Mouse (Mus musculus) forebrain, embryonic 14.5 days (tissue): ENCODE results near the gene Tmem132d. TPM values are rescaled to one million over a fixed set of nuclear protein-coding genes. Genes with fewer than 3 reads are reported as not detected.
"Not testable (repeated sequence)": the region's sequence is repeated elsewhere in the genome, so short reads cannot be mapped to it uniquely, and the experiment has no call there.

Experiments
- ATAC-seq: fragments of 200-750 bp; cut with Nextera tagmentation; 2 replicates; pipeline ENCODE4 v1.8.0; 2017; ENCODE audit warnings: mild to moderate bottlenecking, moderate library complexity
- DNase-seq: peaks from one replicate; pipeline ENCODE4 v3.0.0-alpha.2; 2015; ENCODE audit warnings: low spot score
- H3K27ac ChIP-seq: fragments of 300-500 bp; sonication (generic); 2 replicates; pipeline ENCODE4 v1.5.1; 2014; ENCODE audit warnings: low read depth, mild to moderate bottlenecking, control low read depth, low read length, moderate library complexity
- H3K27me3 ChIP-seq: fragments of 300-500 bp; sonication (generic); replicated peaks from 2 replicates; pipeline ENCODE4 v1.6.1; 2014; ENCODE audit warnings: low read length, control low read depth, mixed read lengths; ENCODE audit not compliant: control insufficient read depth, insufficient read depth
- H3K36me3 ChIP-seq: fragments of 300-500 bp; sonication (generic); 2 replicates; pipeline ENCODE4 v1.6.1; 2014; ENCODE audit warnings: low read length, control low read depth; ENCODE audit not compliant: control insufficient read depth, insufficient read depth
- H3K4me1 ChIP-seq: fragments of 300-500 bp; sonication (generic); 2 replicates; pipeline ENCODE4 v1.6.1; 2014; ENCODE audit warnings: antibody characterized with exemption, low read length, control low read depth; ENCODE audit not compliant: control insufficient read depth, insufficient read depth
- H3K4me2 ChIP-seq: fragments of 300-500 bp; sonication (generic); 2 replicates; pipeline ENCODE4 v1.6.1; 2014; ENCODE audit warnings: mild to moderate bottlenecking, control low read depth, low read length
- H3K4me3 ChIP-seq: fragments of 300-500 bp; sonication (generic); 2 replicates; pipeline ENCODE4 v1.5.1; 2014; ENCODE audit warnings: low read depth, low read length, control low read depth
- H3K9ac ChIP-seq: fragments of 300-500 bp; sonication (generic); 2 replicates; pipeline ENCODE4 v1.6.1; 2014; ENCODE audit warnings: mild to moderate bottlenecking, low read length, control low read depth, moderate library complexity
- H3K9me3 ChIP-seq: fragments of 300-500 bp; sonication (generic); replicated peaks from 2 replicates; pipeline ENCODE4 v1.6.1; 2016; ENCODE audit warnings: low read length, control low read depth, mixed read lengths; ENCODE audit not compliant: control insufficient read depth
- WGBS: fragments of 180-500 bp; shearing (Covaris S2); extraction: QIAGEN DNeasy Blood & Tissue Kit; methylation state at CpG from one replicate; pipeline ENCODE4 v1.1.7; 2014; 5-methylcytosine and 5-hydroxymethylcytosine counted together
- polyA plus RNA-seq: library from polyadenylated mRNA; unstranded; fragments of >200 nt; fragmentation: Nextera tagmentation; extraction: Ambion mirVana; gene quantifications from 2 replicates; pipeline ENCODE4 v1.2.1, GENCODE M21; 2014

Tmem132d gene
- polyA plus RNA-seq, 1 experiment from 2014 or later, result 0.86 TPM

DNA sequence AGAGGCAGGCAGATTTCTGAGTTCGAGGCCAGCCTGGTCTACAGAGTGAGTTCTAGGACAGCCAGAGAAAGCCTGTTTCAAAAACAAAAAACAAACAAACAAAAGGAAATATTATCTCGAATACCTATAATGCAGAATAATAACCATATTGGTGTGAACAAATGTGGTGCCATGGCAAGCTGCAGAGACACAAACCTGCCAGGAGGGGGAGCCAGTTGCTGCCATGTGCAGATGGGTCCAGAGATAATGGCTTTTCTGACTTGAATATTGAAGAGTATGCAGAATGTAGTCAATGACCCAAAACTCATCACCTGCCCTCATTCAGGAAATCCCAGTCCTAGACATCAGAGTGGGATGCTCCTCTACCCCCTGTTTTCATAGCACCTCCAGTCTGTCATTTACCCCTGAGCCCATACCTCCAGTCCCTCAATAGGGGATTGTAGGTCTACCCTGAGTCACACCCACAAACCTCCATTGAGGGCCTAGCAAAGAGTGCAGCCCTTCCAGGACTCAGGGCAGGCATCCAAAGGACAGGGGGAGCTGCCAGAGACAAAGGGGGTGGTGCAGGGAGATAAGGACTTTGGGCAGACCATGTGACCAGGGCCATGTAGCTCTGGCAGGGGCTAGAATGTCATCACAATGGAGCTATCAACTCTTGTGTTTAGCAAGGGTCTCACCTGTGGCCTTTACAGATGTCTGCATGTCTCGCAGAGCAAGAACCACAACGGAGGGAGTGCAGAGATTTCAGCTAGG, 676.0 kb downstream of the Tmem132d start:
- no peak overlapping the region for H3K27ac ChIP-seq
- no peak overlapping the region for H3K4me2 ChIP-seq
- WGBS, result 95% methylated on average over 4 of the region's 4 CpGs
- H3K9ac ChIP-seq, result no peak overlapping the region
- H3K27me3 ChIP-seq, result no peaks in the 10 kb centered on the region
- H3K4me3 ChIP-seq, result no peak overlapping the region
- no peaks in the 10 kb centered on the region for H3K4me1 ChIP-seq
- H3K9me3 ChIP-seq, result no peaks in the 10 kb centered on the region
- H3K36me3 ChIP-seq, result no peaks in the 10 kb centered on the region
- ATAC-seq (no peak), DNase-seq (no peak)

DNA sequence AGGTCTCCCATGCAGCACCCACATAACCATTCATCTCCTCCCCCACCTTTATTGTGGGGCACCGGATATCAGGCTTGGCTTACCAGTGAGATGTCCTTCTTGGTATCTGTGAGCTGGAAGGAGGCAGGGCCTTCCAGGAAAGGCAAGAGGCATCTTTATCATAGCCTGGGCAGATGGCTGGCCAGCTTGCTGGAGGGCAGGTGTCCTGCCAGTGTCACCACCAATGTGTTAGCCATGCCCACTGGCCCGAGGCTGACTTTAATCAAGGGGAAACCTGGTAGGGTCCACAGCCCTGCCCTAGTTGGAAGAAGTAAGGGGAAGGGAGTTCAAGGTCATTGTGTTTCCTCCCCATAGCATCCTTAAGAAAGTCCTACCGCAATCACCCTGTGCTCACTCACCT, 676.9 kb downstream of the Tmem132d start:
- Histone ChIP-seq H3K27me3 (no peaks in the 10 kb centered on the region), H3K4me1 (no peaks in the 10 kb centered on the region), H3K36me3 (no peaks in the 10 kb centered on the region), H3K4me2 (no peak overlapping the region), H3K9ac (no peak overlapping the region), H3K9me3 (no peaks in the 10 kb centered on the region), H3K27ac (no peak overlapping the region), H3K4me3 (no peak overlapping the region)
- ATAC-seq (no peak), DNase-seq (no peak)
- 94% methylated on average over 3 of the region's 3 CpGs for WGBS

DNA sequence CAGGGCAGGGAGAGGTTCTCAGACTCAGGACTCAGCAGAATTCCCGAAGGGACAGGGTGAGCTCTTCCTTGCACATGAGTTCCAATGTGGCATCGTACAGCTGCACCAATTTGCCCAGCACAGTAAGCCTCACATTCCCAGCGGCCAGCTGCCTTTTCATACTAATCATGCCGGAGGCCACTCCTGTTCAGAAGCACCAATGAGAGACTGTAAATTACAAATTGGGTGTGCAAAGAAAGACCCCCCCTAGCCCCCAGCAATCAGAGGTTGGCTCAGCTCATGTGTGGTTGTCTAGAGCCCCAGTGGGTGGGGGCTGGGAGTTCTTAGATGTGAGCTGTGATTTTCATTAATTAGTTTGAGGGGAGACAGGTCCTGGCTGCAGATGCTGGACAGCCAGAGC, 677.3 kb downstream of the Tmem132d start:
- peak; percentile 56 for DNase-seq
- no peak overlapping the region for H3K9ac ChIP-seq
- H3K27me3 ChIP-seq, result no peaks in the 10 kb centered on the region
- H3K27ac ChIP-seq, result no peak overlapping the region
- ATAC-seq, result peak; percentile 69
- H3K36me3 ChIP-seq, result no peaks in the 10 kb centered on the region
- H3K9me3 ChIP-seq, result no peaks in the 10 kb centered on the region
- no peak overlapping the region for H3K4me2 ChIP-seq
- H3K4me3 ChIP-seq, result no peak overlapping the region
- WGBS, result 40% methylated on average over 4 of the region's 4 CpGs
- no peaks in the 10 kb centered on the region for H3K4me1 ChIP-seq

DNA sequence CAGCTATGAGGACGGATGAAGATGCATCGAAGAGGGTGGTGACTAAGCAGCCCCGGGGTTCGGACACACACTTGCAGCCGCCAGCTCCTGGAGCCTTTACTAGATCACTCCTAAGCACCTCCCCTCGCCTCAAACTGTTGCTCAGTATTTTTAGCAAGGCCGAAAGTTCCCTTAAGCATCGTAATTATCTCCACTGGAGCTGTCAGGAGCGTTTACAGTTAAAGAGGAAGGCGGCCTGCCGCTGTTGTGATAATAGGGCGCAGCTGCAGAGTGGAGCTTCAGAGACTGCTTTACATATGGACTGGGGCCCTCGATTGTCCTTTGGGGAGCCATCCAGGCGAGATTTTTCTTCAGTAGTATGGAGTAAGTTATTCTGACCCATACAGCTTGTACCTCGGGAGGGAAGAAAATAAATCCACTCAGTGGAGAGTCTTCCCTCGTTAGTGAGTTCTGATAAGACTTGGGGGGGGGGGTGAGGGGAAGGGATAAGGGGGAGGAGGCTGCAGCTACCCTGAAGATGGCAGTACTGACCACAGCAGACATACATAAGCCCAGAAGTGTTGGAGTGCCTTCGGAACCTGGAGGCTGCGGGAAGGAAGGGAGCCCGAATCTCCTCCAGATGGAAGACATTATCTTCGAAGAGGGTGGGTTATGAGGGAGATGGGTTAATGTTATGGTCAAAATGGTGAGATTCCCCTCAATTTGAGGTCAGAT, 681.5 kb downstream of the Tmem132d start:
- H3K36me3 ChIP-seq, result no peaks in the 10 kb centered on the region
- no peaks in the 10 kb centered on the region for H3K4me1 ChIP-seq
- DNase-seq (peak; percentile 79), ATAC-seq (peak; percentile 86)
- H3K27ac ChIP-seq, result no peak overlapping the region
- H3K27me3 ChIP-seq, result no peaks in the 10 kb centered on the region
- no peaks in the 10 kb centered on the region for H3K9me3 ChIP-seq
- WGBS, result 29% methylated on average over 20 of the region's 20 CpGs
- H3K4me2 ChIP-seq, result no peak overlapping the region; the same call in 1 of the 2 replicates
- no peak overlapping the region for H3K4me3 ChIP-seq
- no peak overlapping the region for H3K9ac ChIP-seq

DNA sequence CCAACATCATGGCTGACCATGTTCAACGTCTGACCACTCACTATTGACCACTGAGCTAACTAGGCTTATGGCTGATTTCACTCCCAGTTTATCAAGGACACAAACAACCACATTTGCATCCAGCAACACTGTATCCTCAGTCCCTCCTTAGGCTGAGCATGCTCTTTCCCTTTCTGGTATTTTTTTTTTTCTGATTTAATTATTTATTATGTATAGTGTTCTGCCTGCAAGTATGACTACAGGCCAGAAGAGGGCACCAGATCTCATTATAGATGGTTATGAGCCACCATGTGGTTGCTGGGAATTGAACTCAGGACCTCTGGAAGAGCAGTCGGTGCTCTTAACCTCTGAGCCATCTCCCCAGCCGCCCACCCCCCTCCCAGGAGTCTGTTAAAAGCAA, 683.3 kb downstream of the Tmem132d start:
- WGBS, result 90% methylated on average over 3 of the region's 3 CpGs
- DNase-seq, H3K4me2 ChIP-seq, H3K27ac ChIP-seq, ATAC-seq, H3K4me1 ChIP-seq, H3K9me3 ChIP-seq, H3K9ac ChIP-seq, H3K36me3 ChIP-seq, H3K27me3 ChIP-seq, H3K4me3 ChIP-seq: not testable (repeated sequence)

DNA sequence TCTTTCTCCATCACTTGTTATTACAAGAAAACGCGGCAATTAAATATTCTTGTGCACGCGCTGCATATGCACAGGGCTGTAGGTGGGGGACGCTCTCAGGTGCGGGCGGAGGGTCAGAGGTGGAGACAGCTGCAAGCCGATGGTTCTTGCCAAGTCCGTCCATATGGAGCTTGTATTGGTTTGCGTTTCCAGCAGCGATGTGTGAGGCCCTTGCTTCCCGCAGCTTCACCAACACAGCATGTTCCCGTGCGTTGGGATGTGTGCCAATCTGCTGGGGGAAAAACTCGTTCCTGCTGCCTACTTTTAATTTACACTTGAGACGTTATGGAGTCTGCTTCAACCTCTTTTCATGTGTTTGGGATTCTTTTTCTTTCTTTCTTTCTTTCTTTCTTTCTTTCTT, 691.5 kb downstream of the Tmem132d start:
- H3K27ac ChIP-seq, result no peak overlapping the region
- H3K27me3 ChIP-seq, result no peaks in the 10 kb centered on the region
- H3K4me1 ChIP-seq, result no peaks in the 10 kb centered on the region
- H3K4me2 ChIP-seq, result no peak overlapping the region
- ATAC-seq (no peak), DNase-seq (peak; percentile 72)
- no peak overlapping the region for H3K4me3 ChIP-seq
- no peaks in the 10 kb centered on the region for H3K36me3 ChIP-seq
- 61% methylated on average over 16 of the region's 16 CpGs for WGBS
- no peak overlapping the region for H3K9ac ChIP-seq
- H3K9me3 ChIP-seq, result no peaks in the 10 kb centered on the region

Other genes starting within 250 kb of the Tmem132d start
- gene Fzd10, start 167.8 kb upstream of the Tmem132d start, polyA plus RNA-seq, result 2.1 and 2.3 TPM in 2 replicates